Mouse (Mus musculus) ovary, postnatal 10 days (tissue): Measurements from ENCODE around the gene Efcab2.
"Not testable (repeated sequence)": the region's sequence is repeated elsewhere in the genome, so short reads cannot be mapped to it uniquely, and the experiment has no call there.

Experiments
- DNase-seq: peaks from one replicate; pipeline ENCODE4 v3.0.0; 2022; ENCODE audit warnings: low spot score

The Efcab2 gene

GRCm38 (mm10) chr1:178405445-178405911 lies 407 bp upstream of the Efcab2 start:
- DNase-seq, result peak; percentile 52

- no peak for DNase-seq
Observed at GRCm38 (mm10) chr1:178406765-178407645, 1.1 kb downstream of the Efcab2 start.

- DNase-seq, result no peak
Observed at GRCm38 (mm10) chr1:178407651-178408050, 1.8 kb downstream of the Efcab2 start.

- no peak for DNase-seq
Observed at GRCm38 (mm10) chr1:178408901-178409361, 3.0 kb downstream of the Efcab2 start.

- DNase-seq, result not testable (repeated sequence)
Observed at GRCm38 (mm10) chr1:178413367-178413766, 7.5 kb downstream of the Efcab2 start.

GRCm38 (mm10) chr1:178419608-178420007 lies 13.7 kb downstream of the Efcab2 start:
- no peak for DNase-seq

- DNase-seq, result no peak
Observed at GRCm38 (mm10) chr1:178423662-178424061, 17.8 kb downstream of the Efcab2 start.

GRCm38 (mm10) chr1:178431619-178432444 lies 25.9 kb downstream of the Efcab2 start:
- no peak for DNase-seq

GRCm38 (mm10) chr1:178433619-178434018 lies 27.7 kb downstream of the Efcab2 start:
- no peak for DNase-seq

GRCm38 (mm10) chr1:178444407-178444806 lies 38.5 kb downstream of the Efcab2 start:
- no peak for DNase-seq

- DNase-seq, result no peak
Observed at GRCm38 (mm10) chr1:178447036-178447435, 41.2 kb downstream of the Efcab2 start.

- DNase-seq, result no peak
Observed at GRCm38 (mm10) chr1:178448271-178448744, 42.4 kb downstream of the Efcab2 start.

- DNase-seq, result peak; percentile 17
Observed at GRCm38 (mm10) chr1:178449172-178449571, 43.3 kb downstream of the Efcab2 start.

GRCm38 (mm10) chr1:178449933-178450332 lies 44.0 kb downstream of the Efcab2 start:
- no peak for DNase-seq

GRCm38 (mm10) chr1:178454125-178454524 lies 48.2 kb downstream of the Efcab2 start:
- DNase-seq, result no peak

- no peak for DNase-seq
Observed at GRCm38 (mm10) chr1:178455120-178455519, 49.2 kb downstream of the Efcab2 start.

- DNase-seq, result no peak
Observed at GRCm38 (mm10) chr1:178458029-178458428, 52.1 kb downstream of the Efcab2 start.

GRCm38 (mm10) chr1:178463712-178464111 lies 57.8 kb downstream of the Efcab2 start:
- DNase-seq, result peak; percentile 61

- no peak for DNase-seq
Observed at GRCm38 (mm10) chr1:178464140-178464539, 58.3 kb downstream of the Efcab2 start.

- DNase-seq, result no peak
Observed at GRCm38 (mm10) chr1:178467594-178467993, 61.7 kb downstream of the Efcab2 start.

- no peak for DNase-seq
Observed at GRCm38 (mm10) chr1:178468280-178468679, 62.4 kb downstream of the Efcab2 start.

- no peak for DNase-seq
Observed at GRCm38 (mm10) chr1:178483854-178484253, 78.0 kb downstream of the Efcab2 start.
